Mouse (Mus musculus) forebrain, embryonic 14.5 days (tissue): ENCODE results near the gene Pappa2. TPM values are rescaled to one million over a fixed set of nuclear protein-coding genes. Genes with fewer than 3 reads are reported as not detected.
A peak's percentile ranks its signal among the peaks of the same experiment; 100 is the strongest.

Experiments
- ATAC-seq: fragments of 200-750 bp; cut with Nextera tagmentation; 2 replicates; pipeline ENCODE4 v1.8.0; 2017; ENCODE audit warnings: mild to moderate bottlenecking, moderate library complexity
- DNase-seq: peaks from one replicate; pipeline ENCODE4 v3.0.0-alpha.2; 2015; ENCODE audit warnings: low spot score
- H3K27ac ChIP-seq: fragments of 300-500 bp; sonication (generic); 2 replicates; pipeline ENCODE4 v1.5.1; 2014; ENCODE audit warnings: low read depth, mild to moderate bottlenecking, control low read depth, low read length, moderate library complexity
- H3K27me3 ChIP-seq: fragments of 300-500 bp; sonication (generic); replicated peaks from 2 replicates; pipeline ENCODE4 v1.6.1; 2014; ENCODE audit warnings: low read length, control low read depth, mixed read lengths; ENCODE audit not compliant: control insufficient read depth, insufficient read depth
- H3K36me3 ChIP-seq: fragments of 300-500 bp; sonication (generic); 2 replicates; pipeline ENCODE4 v1.6.1; 2014; ENCODE audit warnings: low read length, control low read depth; ENCODE audit not compliant: control insufficient read depth, insufficient read depth
- H3K4me1 ChIP-seq: fragments of 300-500 bp; sonication (generic); 2 replicates; pipeline ENCODE4 v1.6.1; 2014; ENCODE audit warnings: antibody characterized with exemption, low read length, control low read depth; ENCODE audit not compliant: control insufficient read depth, insufficient read depth
- H3K4me2 ChIP-seq: fragments of 300-500 bp; sonication (generic); 2 replicates; pipeline ENCODE4 v1.6.1; 2014; ENCODE audit warnings: mild to moderate bottlenecking, control low read depth, low read length
- H3K4me3 ChIP-seq: fragments of 300-500 bp; sonication (generic); 2 replicates; pipeline ENCODE4 v1.5.1; 2014; ENCODE audit warnings: low read depth, low read length, control low read depth
- H3K9ac ChIP-seq: fragments of 300-500 bp; sonication (generic); 2 replicates; pipeline ENCODE4 v1.6.1; 2014; ENCODE audit warnings: mild to moderate bottlenecking, low read length, control low read depth, moderate library complexity
- H3K9me3 ChIP-seq: fragments of 300-500 bp; sonication (generic); replicated peaks from 2 replicates; pipeline ENCODE4 v1.6.1; 2016; ENCODE audit warnings: low read length, control low read depth, mixed read lengths; ENCODE audit not compliant: control insufficient read depth
- WGBS: fragments of 180-500 bp; shearing (Covaris S2); extraction: QIAGEN DNeasy Blood & Tissue Kit; methylation state at CpG from one replicate; pipeline ENCODE4 v1.1.7; 2014; 5-methylcytosine and 5-hydroxymethylcytosine counted together
- polyA plus RNA-seq: library from polyadenylated mRNA; unstranded; fragments of >200 nt; fragmentation: Nextera tagmentation; extraction: Ambion mirVana; gene quantifications from 2 replicates; pipeline ENCODE4 v1.2.1, GENCODE M21; 2014

The Pappa2 gene
- polyA plus RNA-seq, 1 experiment from 2014 or later, result 1.2 TPM

- ATAC-seq, result no peak
- 79% methylated on average over 6 of the region's 6 CpGs for WGBS
- no peak for DNase-seq
These were observed 215.6 kb downstream of the Pappa2 start for GRCm38 (mm10) chr1:158764727-158765126.

GRCm38 (mm10) chr1:158764211-158764610 lies 216.1 kb downstream of the Pappa2 start:
- no peak for ATAC-seq
- Histone ChIP-seq H3K9ac (no peak overlapping the region), H3K27me3 (no peaks in the 10 kb centered on the region), H3K9me3 (no peaks in the 10 kb centered on the region), H3K4me3 (no peak overlapping the region), H3K4me2 (no peak overlapping the region), H3K36me3 (no peaks in the 10 kb centered on the region), H3K4me1 (no peaks in the 10 kb centered on the region), H3K27ac (no peak overlapping the region)
- no peak for DNase-seq

More at GRCm38 (mm10) chr1:158764727-158765126, 215.6 kb downstream of the Pappa2 start:
- no peak overlapping the region for H3K27ac ChIP-seq
- H3K9ac ChIP-seq, result no peak overlapping the region
- no peaks in the 10 kb centered on the region for H3K4me1 ChIP-seq
- H3K27me3 ChIP-seq, result no peaks in the 10 kb centered on the region
- no peak overlapping the region for H3K4me3 ChIP-seq
- H3K36me3 ChIP-seq, result no peaks in the 10 kb centered on the region
- H3K4me2 ChIP-seq, result no peak overlapping the region
- H3K9me3 ChIP-seq, result no peaks in the 10 kb centered on the region

GRCm38 (mm10) chr1:158748356-158749096 lies 231.8 kb downstream of the Pappa2 start:
- no peaks in the 10 kb centered on the region for H3K4me1 ChIP-seq
- no peak for ATAC-seq
- WGBS, result 80% methylated on average over 10 of the region's 10 CpGs
- no peak overlapping the region for H3K4me2 ChIP-seq
- no peaks in the 10 kb centered on the region for H3K9me3 ChIP-seq
- no peak overlapping the region for H3K9ac ChIP-seq
- no peak for DNase-seq
- no peak overlapping the region for H3K4me3 ChIP-seq
- no peaks in the 10 kb centered on the region for H3K27me3 ChIP-seq
- H3K27ac ChIP-seq, result no peak overlapping the region
- no peaks in the 10 kb centered on the region for H3K36me3 ChIP-seq

GRCm38 (mm10) chr1:158741449-158741848 lies 238.8 kb downstream of the Pappa2 start:
- Histone ChIP-seq H3K4me1 (no peaks in the 10 kb centered on the region), H3K27ac (no peak overlapping the region), H3K4me3 (no peak overlapping the region), H3K27me3 (no peaks in the 10 kb centered on the region), H3K36me3 (no peaks in the 10 kb centered on the region), H3K9ac (no peak overlapping the region), H3K4me2 (no peak overlapping the region), H3K9me3 (no peaks in the 10 kb centered on the region)
- 85% methylated on average over 5 of the region's 5 CpGs for WGBS
- ATAC-seq, result no peak
- no peak for DNase-seq

GRCm38 (mm10) chr1:158740949-158741348 lies 239.3 kb downstream of the Pappa2 start:
- ATAC-seq (no peak), DNase-seq (no peak)
- 90% methylated on average over 5 of the region's 5 CpGs for WGBS
- Histone ChIP-seq H3K27me3 (no peaks in the 10 kb centered on the region), H3K4me1 (no peaks in the 10 kb centered on the region), H3K36me3 (no peaks in the 10 kb centered on the region), H3K4me3 (no peak overlapping the region), H3K9me3 (no peaks in the 10 kb centered on the region), H3K9ac (no peak overlapping the region), H3K27ac (no peak overlapping the region), H3K4me2 (no peak overlapping the region)

- Histone ChIP-seq H3K9ac (no peak overlapping the region), H3K27me3 (no peaks in the 10 kb centered on the region), H3K27ac (no peak overlapping the region), H3K9me3 (no peaks in the 10 kb centered on the region), H3K36me3 (no peaks in the 10 kb centered on the region), H3K4me1 (no peaks in the 10 kb centered on the region), H3K4me3 (no peak overlapping the region), H3K4me2 (no peak overlapping the region)
- WGBS, result 80% methylated on average over 6 of the region's 6 CpGs
- ATAC-seq (no peak), DNase-seq (no peak)
These were observed 240.0 kb downstream of the Pappa2 start for GRCm38 (mm10) chr1:158740161-158740766.

- ATAC-seq (peak; percentile 34; the same call in 1 of the 2 replicates), DNase-seq (peak; percentile 48)
- Histone ChIP-seq H3K4me1 (no peaks in the 10 kb centered on the region), H3K36me3 (no peaks in the 10 kb centered on the region), H3K27me3 (no peaks in the 10 kb centered on the region), H3K27ac (no peak overlapping the region; the same call in 1 of the 2 replicates), H3K4me2 (no peak overlapping the region), H3K9me3 (no peaks in the 10 kb centered on the region), H3K9ac (no peak overlapping the region), H3K4me3 (no peak overlapping the region)
- WGBS, result 24% methylated on average over 5 of the region's 5 CpGs
These were observed 241.0 kb downstream of the Pappa2 start for GRCm38 (mm10) chr1:158739132-158739919.

GRCm38 (mm10) chr1:158732868-158733496 lies 247.3 kb downstream of the Pappa2 start:
- no peaks in the 10 kb centered on the region for H3K27me3 ChIP-seq
- no peak for ATAC-seq
- H3K4me1 ChIP-seq, result no peaks in the 10 kb centered on the region
- H3K4me3 ChIP-seq, result no peak overlapping the region
- H3K9me3 ChIP-seq, result no peaks in the 10 kb centered on the region
- H3K4me2 ChIP-seq, result no peak overlapping the region
- 70% methylated on average over 4 of the region's 4 CpGs for WGBS
- no peak overlapping the region for H3K9ac ChIP-seq
- H3K27ac ChIP-seq, result no peak overlapping the region
- no peaks in the 10 kb centered on the region for H3K36me3 ChIP-seq
- DNase-seq, result peak; percentile 29
